Mouse (Mus musculus) lung, postnatal 36 days (tissue): Measurements from ENCODE around the gene Sfxn4.
"Not testable (repeated sequence)": the region's sequence is repeated elsewhere in the genome, so short reads cannot be mapped to it uniquely, and the experiment has no call there.

Experiments used
- DNase-seq: peaks from one replicate; pipeline ENCODE4 v3.0.0; 2022; ENCODE audit warnings: mixed read lengths

Gene Sfxn4

GRCm38 (mm10) chr19:60860868-60861700 lies at the start of gene Sfxn4:
Gene Sfxn4, minus strand, starts transcription at chr19:60861479.
- DNase-seq: peak; percentile 97

DNA sequence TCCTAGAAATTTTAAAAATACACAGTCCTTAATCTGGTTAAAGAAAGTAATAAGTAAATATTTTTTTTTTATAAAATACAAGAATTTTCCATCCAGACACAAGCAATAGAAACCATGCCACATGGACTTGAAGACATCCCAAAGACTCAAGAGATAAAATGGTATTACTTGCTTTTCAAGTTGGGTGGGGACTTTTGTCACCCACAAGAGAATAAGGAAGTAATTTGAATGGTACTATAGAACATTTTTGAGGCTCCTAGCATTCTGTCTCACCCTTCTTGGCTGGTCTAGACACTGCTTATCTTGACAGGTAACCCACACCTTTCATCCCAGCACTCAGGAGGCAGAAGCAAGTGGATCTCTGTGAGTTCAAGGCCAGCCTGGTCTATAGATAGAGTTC lies 49.0 kb upstream of the Sfxn4 start:
- no peak for DNase-seq

GRCm38 (mm10) chr19:60905477-60905876 lies 44.2 kb upstream of the Sfxn4 start:
- DNase-seq: no peak

DNA sequence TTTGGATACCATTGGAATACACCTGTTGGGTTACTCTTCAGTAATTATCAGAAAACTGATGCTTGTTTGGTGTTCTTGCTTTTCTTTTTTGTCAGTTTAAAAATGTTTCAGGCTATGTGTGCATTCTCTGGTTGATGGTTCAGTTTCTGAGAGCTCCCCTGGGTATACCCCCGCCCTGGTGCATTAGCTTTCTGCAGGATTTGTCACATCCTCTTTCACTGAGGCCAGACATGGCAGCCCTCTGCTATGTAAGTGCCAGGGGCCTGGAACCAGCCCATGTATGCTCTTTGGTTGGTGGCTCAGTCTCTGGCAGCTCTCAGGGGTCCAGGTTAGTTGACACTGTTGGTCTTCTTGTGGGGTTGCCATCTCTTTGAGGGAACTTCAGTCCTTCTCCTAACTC lies 42.7 kb upstream of the Sfxn4 start:
- DNase-seq: no peak

GRCm38 (mm10) chr19:60903139-60903538 lies 41.9 kb upstream of the Sfxn4 start:
- DNase-seq: no peak

- DNase-seq: peak; percentile 53
Measured at GRCm38 (mm10) chr19:60895251-60895880, 34.1 kb upstream of the Sfxn4 start.

DNA sequence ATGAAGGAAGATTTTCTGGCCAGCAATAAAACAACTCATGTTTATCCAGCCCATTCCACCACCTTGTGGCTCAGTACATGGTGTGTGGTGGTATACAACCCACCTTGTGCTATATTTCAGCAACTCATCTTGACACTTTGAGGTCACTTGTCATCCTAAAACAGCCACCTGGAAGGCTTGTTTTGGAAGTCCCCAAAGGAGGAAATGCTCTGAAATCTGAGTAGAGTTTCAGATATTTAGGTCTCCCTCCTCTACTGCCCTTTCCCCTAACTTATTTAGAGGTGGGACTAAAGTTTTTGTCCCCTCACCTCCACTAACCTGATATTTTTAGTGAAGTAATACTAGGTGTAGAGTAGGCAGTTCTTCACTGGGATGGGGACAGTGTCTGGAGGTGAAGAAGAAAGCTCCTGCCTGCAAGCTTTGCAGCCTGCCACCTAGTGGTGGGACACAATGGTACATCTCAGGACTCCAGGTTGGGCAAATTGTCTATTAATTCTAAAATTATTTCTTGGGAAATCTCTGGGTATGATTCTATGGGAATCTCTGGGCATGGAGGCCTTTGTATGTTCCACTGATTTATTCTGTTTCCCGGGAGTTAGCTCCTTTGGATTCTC lies 30.8 kb upstream of the Sfxn4 start:
- DNase-seq: peak; percentile 90

- DNase-seq: peak; percentile 20
Measured at GRCm38 (mm10) chr19:60891123-60891470, 29.8 kb upstream of the Sfxn4 start.

DNA sequence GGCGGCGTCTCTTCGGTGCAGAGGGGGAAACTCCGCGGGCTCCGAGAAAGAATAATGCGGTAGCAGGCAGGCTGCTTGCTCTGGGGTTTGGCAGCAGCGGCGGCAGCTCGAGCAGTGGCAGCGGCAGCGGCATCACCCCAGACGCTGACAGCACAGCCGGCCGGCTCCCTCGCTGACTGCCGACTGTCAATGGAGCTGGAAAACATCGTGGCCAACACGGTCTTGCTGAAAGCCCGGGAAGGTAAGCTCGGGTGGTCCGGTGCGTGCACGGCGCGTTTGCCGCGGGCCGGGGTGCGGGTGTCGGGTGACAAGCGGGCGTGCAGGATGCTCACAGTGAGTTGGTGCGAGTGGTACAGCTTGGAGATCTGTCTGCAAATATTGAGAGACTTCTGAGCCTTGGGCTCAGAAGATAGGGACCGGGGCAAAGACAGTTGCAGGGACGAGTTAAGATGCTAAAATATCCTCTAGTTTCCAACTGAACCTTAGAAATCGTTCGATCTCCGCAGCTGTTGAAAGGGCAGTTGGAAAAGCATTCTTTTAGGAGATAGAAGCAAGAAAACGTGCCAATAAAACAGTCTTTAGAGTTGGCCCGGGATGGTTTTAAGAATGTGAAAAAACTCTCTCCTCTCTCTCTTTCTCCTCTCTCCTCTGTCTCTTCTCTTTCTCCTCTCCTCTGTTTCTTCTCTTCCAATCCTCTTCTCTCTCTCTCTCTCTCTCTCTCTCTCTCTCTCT lies 29.3 kb upstream of the Sfxn4 start:
- no peak for DNase-seq

DNA sequence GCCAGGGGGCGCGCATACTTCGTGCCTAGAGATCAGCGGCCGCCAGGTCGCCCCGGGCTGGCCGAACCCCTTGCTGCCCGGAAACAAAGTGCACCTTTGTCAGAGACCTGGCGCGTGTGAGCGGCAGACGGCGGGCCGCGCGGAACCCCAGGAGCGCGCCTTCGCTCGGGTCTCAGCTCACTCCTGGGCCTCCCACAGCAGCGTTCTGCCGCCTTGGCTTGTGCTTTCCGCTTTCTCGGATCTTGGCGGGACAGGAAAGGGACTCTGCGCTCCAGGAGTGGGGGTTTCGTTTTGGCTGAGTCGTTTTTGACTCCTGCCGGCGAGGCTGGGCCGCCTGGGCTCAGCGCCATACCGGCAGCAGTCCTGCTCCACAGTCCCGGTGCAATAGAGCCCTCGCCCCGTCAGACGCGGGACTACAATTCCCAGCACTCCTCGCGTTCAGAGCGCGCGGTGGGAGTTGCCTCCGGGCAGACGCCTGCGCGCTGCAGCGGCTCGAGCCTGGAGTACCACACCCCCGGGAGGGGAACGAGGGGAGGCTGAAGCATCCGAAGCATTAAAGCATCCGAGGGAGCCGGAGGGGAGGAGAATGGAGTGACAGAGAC lies 28.5 kb upstream of the Sfxn4 start, which contains the start of gene Grk5:
Gene Grk5, plus strand, starts transcription at position 36 of the 602 bp plus-strand sequence.
- peak; percentile 98 for DNase-seq

DNA sequence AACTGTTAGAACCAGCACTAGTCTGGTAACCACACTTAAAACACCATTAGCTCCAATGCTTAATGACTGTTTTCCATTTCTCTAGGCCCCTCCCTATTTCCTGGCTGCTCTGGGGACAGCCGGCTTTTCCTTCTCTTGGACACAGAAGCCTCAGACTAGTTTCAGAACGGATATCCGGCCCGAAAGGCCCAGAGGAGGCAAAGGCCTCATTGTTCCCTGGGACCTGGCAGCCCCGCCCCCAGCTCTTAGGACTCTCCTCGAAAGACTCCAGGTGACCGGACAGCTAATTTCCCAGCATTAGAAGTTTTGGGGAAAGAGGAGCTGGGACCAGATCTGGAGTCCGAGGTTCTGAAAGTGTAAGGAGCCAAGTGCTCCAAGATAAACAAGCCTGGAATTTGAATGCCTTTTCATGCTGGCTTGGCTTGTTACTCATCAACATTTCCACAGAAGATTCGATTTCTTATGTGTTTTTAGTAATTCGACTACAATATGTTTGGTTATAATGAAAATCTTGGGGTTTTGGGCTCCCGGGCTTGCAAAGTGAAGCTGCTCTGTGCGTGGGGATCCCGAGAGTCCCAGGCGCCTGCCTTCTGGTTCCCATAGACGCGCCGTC lies 27.9 kb upstream of the Sfxn4 start:
- peak; percentile 89 for DNase-seq

DNA sequence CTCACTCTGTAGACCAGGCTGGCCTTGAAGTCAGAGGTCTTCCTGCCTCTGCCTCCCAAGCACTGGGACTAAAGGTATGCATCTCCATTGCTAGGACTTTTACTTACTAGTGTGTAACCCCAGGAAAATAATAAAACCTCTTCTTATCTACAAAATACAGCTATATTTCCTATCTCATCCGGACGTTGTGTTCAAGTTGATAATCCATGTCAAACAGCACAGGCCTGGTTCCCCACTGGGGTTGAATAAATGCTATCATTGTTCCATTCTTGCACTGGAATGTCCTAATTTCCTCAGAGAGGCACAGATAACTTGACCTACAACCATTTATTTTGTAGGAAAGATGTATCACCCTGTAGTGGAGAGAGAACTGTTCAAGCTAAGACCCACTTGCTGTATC lies 26.4 kb upstream of the Sfxn4 start:
- DNase-seq: no peak

DNA sequence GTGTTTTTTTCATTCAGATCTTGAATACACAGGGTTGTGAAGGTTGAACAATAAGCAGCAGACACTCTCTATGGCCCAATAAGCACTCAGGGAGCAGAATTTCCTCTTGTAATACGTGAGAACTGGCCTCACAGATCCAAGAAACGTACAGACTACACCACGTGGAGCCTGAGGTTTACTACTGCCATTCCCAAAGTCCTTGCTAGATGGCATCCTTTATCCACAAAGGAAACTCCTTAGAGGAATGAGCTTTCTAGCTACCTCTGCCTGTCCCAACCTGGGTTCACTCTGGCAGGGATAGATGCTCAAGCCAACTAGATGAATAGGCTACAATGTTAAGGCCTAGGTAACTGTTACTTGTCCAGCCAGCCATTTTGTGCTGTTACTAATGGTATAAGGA lies 21.9 kb upstream of the Sfxn4 start:
- peak; percentile 78 for DNase-seq

- DNase-seq: peak; percentile 98
Measured at GRCm38 (mm10) chr19:60874064-60874694, 12.9 kb upstream of the Sfxn4 start, which contains the start of gene Prdx3. Gene Prdx3, minus strand, starts transcription at chr19:60874556.

DNA sequence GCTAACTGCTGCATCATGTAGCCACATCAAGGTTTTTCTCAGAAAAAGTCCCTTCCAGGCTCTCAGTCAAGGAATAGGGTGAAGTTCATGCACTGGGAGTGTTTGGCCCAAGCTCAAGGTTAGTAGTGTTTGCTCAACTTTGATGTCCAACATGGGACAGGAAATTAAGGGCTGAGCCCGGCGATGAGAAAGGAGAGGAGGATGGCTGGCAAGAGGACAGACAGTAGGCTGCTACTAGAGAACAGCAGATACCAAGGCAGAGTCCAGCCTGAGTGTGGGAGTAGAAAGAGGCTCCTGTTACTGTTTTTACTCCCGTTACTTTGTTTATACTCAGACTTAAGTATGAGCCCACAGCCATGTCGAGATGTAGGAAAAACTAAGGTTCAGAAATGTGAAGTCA lies 12.2 kb upstream of the Sfxn4 start:
- DNase-seq: peak; percentile 26

GRCm38 (mm10) chr19:60872272-60872671 lies 11.0 kb upstream of the Sfxn4 start:
- DNase-seq: no peak

GRCm38 (mm10) chr19:60871366-60871765 lies 10.1 kb upstream of the Sfxn4 start:
- DNase-seq: no peak

- DNase-seq: no peak
Measured at GRCm38 (mm10) chr19:60870489-60870888, 9.2 kb upstream of the Sfxn4 start.

DNA sequence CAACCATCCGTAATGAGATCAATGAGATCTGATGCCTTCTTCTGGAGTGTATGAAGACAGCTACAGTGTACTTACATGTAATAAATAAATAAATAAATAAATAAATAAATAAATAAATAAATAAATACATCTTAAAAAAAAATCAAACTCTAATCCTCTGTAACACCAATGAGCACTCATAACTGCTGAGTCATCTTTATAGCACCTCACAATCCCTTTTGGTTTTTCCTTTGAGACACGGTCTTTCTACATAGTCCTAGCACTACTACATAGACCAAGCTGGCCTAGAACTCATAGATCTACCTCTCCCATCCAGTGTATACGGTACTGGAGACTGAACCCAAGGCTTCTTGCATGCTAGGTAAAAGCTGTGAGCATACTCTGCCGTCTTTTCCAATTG lies 4.9 kb upstream of the Sfxn4 start:
- not testable (repeated sequence) for DNase-seq

GRCm38 (mm10) chr19:60845731-60846130 lies 15.5 kb downstream of the Sfxn4 start:
- no peak for DNase-seq

GRCm38 (mm10) chr19:60843324-60843723 lies 18.0 kb downstream of the Sfxn4 start:
- no peak for DNase-seq

DNA sequence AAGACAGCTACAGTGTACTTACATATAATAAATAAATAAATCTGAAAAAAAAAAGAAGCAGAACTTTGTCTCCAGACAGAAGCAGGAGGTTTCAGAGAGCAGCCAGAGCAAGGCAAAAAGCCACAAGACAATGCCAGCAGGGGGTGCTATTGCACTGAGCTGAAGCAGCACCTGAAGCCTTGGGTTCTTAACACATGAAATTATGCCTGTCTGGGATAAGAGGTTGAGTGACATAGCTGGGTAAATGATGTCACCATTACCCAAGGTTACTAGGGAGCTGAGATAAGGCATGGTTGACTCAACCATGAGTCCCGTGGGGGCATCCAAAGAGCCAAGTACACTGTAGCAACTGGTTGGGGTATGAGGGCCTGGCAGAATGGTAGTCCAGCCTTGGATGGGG lies 23.5 kb downstream of the Sfxn4 start:
- peak; percentile 85 for DNase-seq
